Mouse (Mus musculus): Measurements from ENCODE around the gene Ccnl2.

- TF ChIP-seq CTCF (IDR thresholded peaks at IDR 0.05; ENCODE audit: low read depth, low read length) (no peak), POLR2A (IDR thresholded peaks at IDR 0.05; ENCODE audit: insufficient read depth, low read length) (no peak), EP300 (IDR thresholded peaks at IDR 0.05; ENCODE audit: insufficient read depth, low read depth, low read length) (no peak)
These were observed 5.2 kb downstream of the Ccnl2 start for GRCm38 (mm10) chr4:155817533-155817932.
